Mouse (Mus musculus): ENCODE data around the gene 1700013F07Rik. TPM values are rescaled to one million over a fixed set of nuclear protein-coding genes. Genes with fewer than 3 reads are reported as not detected.

1700013F07Rik gene
- polyA plus RNA-seq, 1 experiment from 2014 or later = 6.1 TPM

DNA sequence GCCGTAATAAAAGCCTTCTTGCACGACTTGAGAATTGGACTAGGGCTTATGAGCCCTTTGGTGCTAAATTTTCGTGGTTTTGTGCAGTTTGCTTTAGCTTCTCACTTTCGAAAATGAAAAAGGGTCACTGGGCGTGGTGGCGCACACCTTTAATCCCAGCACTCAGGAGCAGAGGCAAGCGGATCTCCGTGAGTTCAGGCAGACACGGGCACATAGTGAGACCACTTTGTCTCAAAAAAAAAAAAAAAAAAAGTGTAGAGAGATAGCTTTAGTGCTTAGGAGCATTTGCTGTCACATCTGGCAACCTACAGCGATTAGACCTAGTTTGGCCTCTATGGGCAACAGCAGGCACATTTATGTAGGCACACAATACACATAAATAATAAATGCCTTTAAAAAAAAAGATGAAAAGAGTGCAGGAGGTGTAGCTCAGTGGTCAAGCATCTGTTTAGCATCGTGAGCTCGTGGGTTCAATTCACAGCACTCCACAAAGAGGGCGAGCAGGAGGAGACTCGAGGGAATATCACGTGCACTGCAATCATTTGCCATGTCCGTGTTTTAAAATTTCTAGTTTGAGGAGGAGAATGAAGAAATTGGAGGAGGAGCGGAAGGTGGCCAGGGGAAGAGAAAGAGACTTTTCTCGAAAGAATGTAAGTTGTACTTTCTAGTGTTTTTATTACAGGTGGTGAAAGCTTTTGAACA lies 38.5 kb downstream of the 1700013F07Rik start:
- WGBS = 36% methylated on average over 18 of the region's 18 CpGs
- Histone ChIP-seq H3K9ac (peak overlapping the region; percentile 71), H3K4me1 (peaks cover 18% of the 10 kb centered on the region)

DNA sequence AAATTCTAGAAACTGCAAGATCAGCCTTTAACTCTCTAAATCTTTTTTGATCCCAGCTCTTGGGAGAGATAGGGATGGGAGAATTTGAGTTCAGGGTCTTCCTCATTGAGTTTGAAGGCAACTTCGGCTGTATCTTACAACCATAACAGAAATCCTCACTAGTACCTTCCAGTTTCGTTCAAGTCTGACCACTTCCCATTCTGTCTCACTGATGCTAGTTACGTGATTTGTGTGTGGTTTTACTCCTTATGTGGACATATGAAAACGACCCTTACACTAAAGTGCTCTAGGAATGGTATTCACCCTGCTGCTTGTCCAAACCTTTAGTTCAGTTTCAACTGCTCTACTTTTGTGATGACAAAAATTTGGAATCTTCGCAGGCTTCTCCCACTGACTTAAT lies 40.1 kb downstream of the 1700013F07Rik start:
- Histone ChIP-seq H3K9me3 (replicated peaks) (no peaks in the 10 kb centered on the region), H3K36me3 (0 out of 2 replicates have a peak, but pooled peaks cover 6% of the 10 kb centered on the region), H3K27me3 (no peaks in the 10 kb centered on the region), H3K27ac (replicated peaks) (no peak overlapping the region), H3K4me1 (peaks cover 18% of the 10 kb centered on the region), H3K4me3 (replicated peaks) (no peak overlapping the region), H3K9ac (no peak overlapping the region), H3K4me2 (replicated peaks) (no peak overlapping the region)
- ATAC-seq (ENCODE audit: insufficient number of reproducible peaks, low FRiP score, low TSS enrichment, low read depth) = no peak
- 79% methylated on average over 5 of the region's 5 CpGs for WGBS

More for the DNA sequence above, 38.5 kb downstream of the 1700013F07Rik start:
- Histone ChIP-seq H3K4me2 (replicated peaks) (peak overlapping the region; percentile 62), H3K36me3 (no peaks in the 10 kb centered on the region), H3K4me3 (replicated peaks) (peak overlapping the region; percentile 66), H3K27me3 (no peaks in the 10 kb centered on the region), H3K27ac (replicated peaks) (0 out of 2 replicates have a peak overlapping the region, but pooled peaks have one; percentile 82), H3K9me3 (replicated peaks) (no peaks in the 10 kb centered on the region)
- ATAC-seq (ENCODE audit: insufficient number of reproducible peaks, low FRiP score, low TSS enrichment, low read depth) = no peak

DNA sequence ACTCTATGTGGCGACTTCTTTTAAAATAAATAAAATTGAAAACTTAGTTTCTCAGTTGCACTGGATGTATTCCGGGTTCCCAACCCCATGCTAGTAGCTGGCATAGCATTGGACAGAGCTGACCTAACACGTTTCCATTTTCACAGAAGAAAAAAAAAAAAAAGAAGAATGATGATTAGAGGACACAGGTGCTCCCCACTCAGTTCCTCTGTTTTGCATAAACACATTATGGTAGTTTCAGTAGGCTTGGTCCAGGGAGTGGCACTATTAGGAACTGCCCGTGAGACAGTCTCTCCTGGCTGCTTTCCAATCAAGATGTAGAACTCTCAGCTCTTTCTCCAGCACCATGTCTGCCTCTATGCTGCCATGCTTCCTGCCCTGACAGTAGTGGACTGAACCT lies 50.6 kb downstream of the 1700013F07Rik start:
- Histone ChIP-seq H3K4me3 (replicated peaks) (no peak overlapping the region), H3K4me2 (replicated peaks) (no peak overlapping the region), H3K9ac (no peak overlapping the region), H3K27me3 (no peaks in the 10 kb centered on the region), H3K36me3 (0 out of 2 replicates have a peak, but pooled peaks cover 3% of the 10 kb centered on the region), H3K4me1 (no peaks in the 10 kb centered on the region), H3K9me3 (replicated peaks) (no peaks in the 10 kb centered on the region), H3K27ac (replicated peaks) (peak overlapping the region; percentile 13; the same call in 1 of the 2 replicates)
- 77% methylated on average over 4 of the region's 4 CpGs for WGBS
- ATAC-seq (ENCODE audit: insufficient number of reproducible peaks, low FRiP score, low TSS enrichment, low read depth) = no peak

DNA sequence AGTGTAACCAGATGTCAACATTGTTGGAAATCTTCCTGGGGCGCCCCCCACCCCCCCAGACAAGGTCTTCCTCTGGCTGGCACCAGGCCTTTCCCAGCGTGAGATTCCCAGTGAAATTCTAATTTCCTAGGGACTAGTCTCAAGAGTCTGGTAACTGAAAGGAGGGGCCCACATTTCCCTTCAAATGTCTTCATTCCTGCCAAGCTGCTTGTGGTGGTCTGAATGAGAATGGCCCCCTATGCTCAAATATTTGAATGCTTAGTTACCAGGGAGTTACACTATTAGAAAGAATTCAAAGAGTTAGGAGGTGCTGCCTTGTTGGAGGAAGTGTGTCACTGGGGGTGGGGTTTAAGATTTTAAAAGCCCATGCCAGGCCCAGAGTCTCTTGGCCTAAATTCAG lies 54.5 kb downstream of the 1700013F07Rik start:
- ATAC-seq (ENCODE audit: insufficient number of reproducible peaks, low FRiP score, low TSS enrichment, low read depth) = no peak
- Histone ChIP-seq H3K4me1 (peaks cover 6% of the 10 kb centered on the region; the same call in 1 of the 2 replicates), H3K9ac (no peak overlapping the region), H3K27me3 (no peaks in the 10 kb centered on the region), H3K27ac (replicated peaks) (no peak overlapping the region), H3K9me3 (replicated peaks) (no peaks in the 10 kb centered on the region), H3K36me3 (0 out of 2 replicates have a peak, but pooled peaks cover 3% of the 10 kb centered on the region), H3K4me3 (replicated peaks) (no peak overlapping the region), H3K4me2 (replicated peaks) (no peak overlapping the region)
- 36% methylated on average over 2 of the region's 2 CpGs for WGBS

DNA sequence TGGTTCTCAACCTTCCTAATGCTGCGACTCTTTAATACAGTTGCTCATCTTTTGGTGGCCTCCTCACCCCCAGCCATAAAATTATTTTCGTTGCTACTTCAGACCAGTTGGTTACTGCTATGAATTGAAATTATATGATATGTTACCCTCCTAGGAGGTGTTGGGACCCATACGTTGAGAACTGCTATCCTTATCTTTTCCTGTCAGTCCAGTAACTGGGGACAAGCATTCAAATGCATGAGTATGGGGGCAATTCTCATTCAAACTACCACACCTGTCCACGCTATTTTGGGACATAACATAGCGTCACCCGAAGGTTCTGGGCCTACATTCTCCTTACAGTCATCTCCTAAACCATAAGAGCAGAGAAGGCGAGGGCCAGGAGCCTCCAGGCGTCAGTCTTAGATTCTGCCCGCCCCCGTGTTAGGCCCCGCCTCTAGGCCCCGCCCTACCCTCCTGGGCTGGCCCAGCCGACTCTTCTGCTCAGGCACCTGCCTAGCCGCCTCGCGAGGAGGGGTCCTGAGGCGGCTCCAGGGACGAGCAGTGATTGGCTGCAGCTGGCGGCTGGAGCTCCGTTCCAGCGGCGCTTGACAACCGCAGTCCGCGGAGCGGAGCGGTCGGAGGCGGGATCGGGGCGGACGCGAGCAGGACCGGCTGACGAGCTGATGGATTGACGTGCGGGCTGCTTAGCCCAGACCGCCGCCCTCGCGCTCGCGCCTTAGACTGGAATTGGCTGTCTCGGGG lies 57.0 kb downstream of the 1700013F07Rik start, which contains the start of gene Wdr47:
Gene Wdr47, plus strand, starts transcription at position 494 of the 744 bp plus-strand sequence.
- no peaks in the 10 kb centered on the region for H3K36me3 ChIP-seq
- peak within 1 kb of the TSS; percentile 80 for H3K27ac ChIP-seq (replicated peaks)
- ATAC-seq (ENCODE audit: insufficient number of reproducible peaks, low FRiP score, low TSS enrichment, low read depth) = peak; percentile 99

DNA sequence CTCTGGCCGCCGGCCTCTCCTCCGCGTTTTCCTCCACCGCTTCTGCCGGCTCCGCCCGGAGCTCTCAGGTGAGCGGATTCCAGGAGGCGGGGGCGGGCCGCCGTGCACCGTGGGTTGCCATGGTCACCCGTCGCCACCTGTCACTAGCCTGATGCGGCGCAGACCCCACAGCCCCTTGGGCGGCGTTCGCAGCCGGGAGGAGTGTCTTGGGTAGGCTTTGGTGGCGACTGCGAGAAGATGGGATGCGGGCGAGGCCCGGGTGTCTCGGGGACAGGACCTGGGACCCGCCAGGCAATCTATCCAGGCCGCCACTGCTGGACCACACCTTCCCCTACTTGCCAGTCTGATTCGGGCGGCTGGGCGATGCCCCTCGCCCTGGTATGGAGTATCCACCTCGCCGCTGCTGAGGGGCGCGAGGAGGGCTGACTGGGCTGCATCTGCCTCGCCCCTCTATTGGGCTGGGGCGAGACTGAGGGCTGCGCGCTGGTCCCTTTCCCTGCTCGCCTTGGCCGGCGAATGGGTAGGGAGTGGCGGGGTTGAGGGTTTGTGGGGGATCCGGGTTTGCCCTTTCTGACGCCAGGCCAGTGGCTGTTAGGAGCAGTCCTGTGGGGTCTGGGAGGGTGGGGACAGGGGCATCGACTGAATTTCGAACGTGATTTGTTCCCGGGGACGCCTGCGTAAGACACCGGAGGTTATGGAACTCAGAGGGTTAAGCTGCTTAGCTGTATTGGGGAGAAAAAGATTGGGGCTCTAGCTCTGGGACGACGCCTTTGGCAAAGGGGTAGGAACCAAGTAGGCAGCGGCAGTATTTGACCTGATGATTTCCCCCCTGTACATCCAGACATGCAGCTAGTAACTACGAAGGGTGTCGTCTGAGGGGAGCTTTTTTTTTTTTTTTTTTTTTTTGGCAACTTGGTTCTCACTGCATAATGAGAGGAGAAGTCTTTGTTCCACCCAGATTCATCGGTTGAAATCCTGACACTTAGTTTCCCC lies 57.9 kb downstream of the 1700013F07Rik start:
- Histone ChIP-seq H3K4me1 (peaks cover 6% of the 10 kb centered on the region; the same call in 1 of the 2 replicates), H3K36me3 (no peaks in the 10 kb centered on the region), H3K4me2 (replicated peaks) (peak overlapping the region; percentile 98), H3K27me3 (no peaks in the 10 kb centered on the region), H3K4me3 (replicated peaks) (peak overlapping the region; percentile 99), H3K9me3 (replicated peaks) (no peaks in the 10 kb centered on the region), H3K27ac (replicated peaks) (peak overlapping the region; percentile 80), H3K9ac (peak overlapping the region; percentile 64)
- WGBS = under 1% methylated on average over 61 of the region's 61 CpGs
- peak; percentile 66; the same call in 1 of the 2 replicates for ATAC-seq (ENCODE audit: insufficient number of reproducible peaks, low FRiP score, low TSS enrichment, low read depth)

More for the DNA sequence above, 57.0 kb downstream of the 1700013F07Rik start, which contains the start of gene Wdr47:
- peaks cover 6% of the 10 kb centered on the region; the same call in 1 of the 2 replicates for H3K4me1 ChIP-seq
- no peaks in the 10 kb centered on the region for H3K27me3 ChIP-seq
- H3K4me3 ChIP-seq (replicated peaks) = peak within 1 kb of the TSS; percentile 99
- WGBS = 6% methylated on average over 44 of the region's 44 CpGs
- peak within 1 kb of the TSS; percentile 64 for H3K9ac ChIP-seq
- H3K9me3 ChIP-seq (replicated peaks) = no peaks in the 10 kb centered on the region
- peak within 1 kb of the TSS; percentile 98 for H3K4me2 ChIP-seq (replicated peaks)

Small RNAs within 50 kb of the gene (microRNA-seq; reads per million reads assigned to microRNA genes)
- gene Gm22860 (ENCODE audit: borderline number of aligned reads) = not detected

Other genes starting within 250 kb of the 1700013F07Rik start
- gene Mybphl, start 169.2 kb upstream of the 1700013F07Rik start, polyA plus RNA-seq (2015; fragmentation: Nextera tagmentation; extraction: Ambion mirVana) = 0.12 TPM in 1 of 2 replicates, not detected in the other
- gene Psrc1, start 150.3 kb upstream of the 1700013F07Rik start, polyA plus RNA-seq (2015; fragmentation: Nextera tagmentation; extraction: Ambion mirVana) = 41.7 TPM in 2 replicates
- 20.1 and 20.7 TPM in 2 replicates for gene Celsr2, start 118.6 kb upstream of the 1700013F07Rik start, polyA plus RNA-seq (2015; fragmentation: Nextera tagmentation; extraction: Ambion mirVana)
- 117 and 120 TPM in 2 replicates for gene Sars, start 88.9 kb upstream of the 1700013F07Rik start, polyA plus RNA-seq (2015; fragmentation: Nextera tagmentation; extraction: Ambion mirVana)
- 3.3 and 4.1 TPM in 2 replicates for gene 5330417C22Rik, start 2.4 kb downstream of the 1700013F07Rik start, polyA plus RNA-seq (2015; fragmentation: Nextera tagmentation; extraction: Ambion mirVana)
- gene Tmem167b, start 28.3 kb downstream of the 1700013F07Rik start, polyA plus RNA-seq (2015; fragmentation: Nextera tagmentation; extraction: Ambion mirVana) = 48.6 and 49.6 TPM in 2 replicates
- 43.1 and 51.3 TPM in 2 replicates for gene Taf13, start 37.5 kb downstream of the 1700013F07Rik start, polyA plus RNA-seq (2015; fragmentation: Nextera tagmentation; extraction: Ambion mirVana)
- 18.0 and 19.9 TPM in 2 replicates for gene Wdr47, start 57.1 kb downstream of the 1700013F07Rik start, polyA plus RNA-seq (2015; fragmentation: Nextera tagmentation; extraction: Ambion mirVana)
- 86.3 and 87.5 TPM in 2 replicates for gene Clcc1, start 119.8 kb downstream of the 1700013F07Rik start, polyA plus RNA-seq (2015; fragmentation: Nextera tagmentation; extraction: Ambion mirVana)
- gene Gpsm2, start 188.2 kb downstream of the 1700013F07Rik start, polyA plus RNA-seq (2015; fragmentation: Nextera tagmentation; extraction: Ambion mirVana) = 68.1 and 75.8 TPM in 2 replicates
- 1.2 and 1.6 TPM in 2 replicates for gene Aknad1, start 205.5 kb downstream of the 1700013F07Rik start, polyA plus RNA-seq (2015; fragmentation: Nextera tagmentation; extraction: Ambion mirVana)